ENCODE assay signal across 12 mouse cellular contexts in genomic region chr12:106477731-106478130, GRCm38 (mm10).
A peak's percentile ranks its signal among the peaks of the same experiment; 100 is the strongest.
DNase-seq lines count a peak whose midpoint lies in the region; ATAC-seq and TF ChIP-seq lines count a peak whose summit lies in the region.
"Had no signal": no experiment of that assay in that cellular context is flagged by ENCODE, and none has a peak within 500 bp of the region (broad histone marks: within the 10 kb centered on the region; RNA-seq: fewer than 3 reads in every experiment).

No protein-coding gene starts in this region.

- peak overlapping the region; percentile 56; the same call in 1 of the 2 replicates for H3K27ac ChIP-seq in layer of hippocampus, adult 2 months
- H3K27ac ChIP-seq in forebrain, embryonic 13.5 days, result peak overlapping the region; percentile 70
- H3K27ac ChIP-seq in midbrain, embryonic 10.5 days (replicated peaks), result peak overlapping the region; percentile 61
- H3K27ac ChIP-seq in neural tube, embryonic 13.5 days (replicated peaks), result no peak overlapping the region
- H3K27ac ChIP-seq: lung, embryonic 15.5 days had no signal

- peak overlapping the region; percentile 21; the same call in 1 of the 2 replicates for H3K9ac ChIP-seq in forebrain, embryonic 13.5 days
- no peak overlapping the region for H3K9ac ChIP-seq in neural tube, embryonic 13.5 days
- H3K9ac ChIP-seq: lung, embryonic 15.5 days had no signal

- no peaks in the 10 kb centered on the region for H3K36me3 ChIP-seq in forebrain, embryonic 13.5 days (ENCODE audit: poor library complexity, severe bottlenecking)
- no peaks in the 10 kb centered on the region for H3K36me3 ChIP-seq in midbrain, embryonic 10.5 days
- H3K36me3 ChIP-seq in neural tube, embryonic 13.5 days, result no peaks in the 10 kb centered on the region
- H3K36me3 ChIP-seq: lung, embryonic 15.5 days had no signal

- DNase-seq in layer of hippocampus, adult 2 months (ENCODE audit: low spot score in 2 of 2), result no peak
- no peak for DNase-seq in layer of hippocampus, postnatal 14 days (ENCODE audit: low spot score in 2 of 2)
- no peak for DNase-seq in midbrain, embryonic 10.5 days (ENCODE audit: low spot score)
- no peak for DNase-seq in cerebellum, adult 9-10 months
- no peak for DNase-seq in ovary, postnatal 36 days (ENCODE audit: low spot score)
- no peak for DNase-seq in kidney, postnatal 14 days
- DNase-seq: heart, postnatal 10 days; liver had no signal

- H3K4me1 ChIP-seq in forebrain, embryonic 13.5 days, result peaks cover 74% of the 10 kb centered on the region
- peaks cover 90% of the 10 kb centered on the region for H3K4me1 ChIP-seq in midbrain, embryonic 10.5 days
- H3K4me1 ChIP-seq in neural tube, embryonic 13.5 days (replicated peaks), result peaks cover 59% of the 10 kb centered on the region

- H3K27me3 ChIP-seq in forebrain, embryonic 13.5 days, result peaks cover 19% of the 10 kb centered on the region
- peaks cover 80% of the 10 kb centered on the region for H3K27me3 ChIP-seq in midbrain, embryonic 10.5 days (ENCODE audit: low read depth, poor library complexity, severe bottlenecking)
- peaks cover 30% of the 10 kb centered on the region for H3K27me3 ChIP-seq in neural tube, embryonic 13.5 days

- peak overlapping the region; percentile 62 for H3K4me2 ChIP-seq in forebrain, embryonic 13.5 days
- peak overlapping the region; percentile 60 for H3K4me2 ChIP-seq in neural tube, embryonic 13.5 days
- H3K4me2 ChIP-seq: lung, embryonic 15.5 days had no signal

- 19% methylated on average over 4 of the region's 4 CpGs for WGBS in forebrain, embryonic 13.5 days
- 18% methylated on average over 4 of the region's 4 CpGs for WGBS in midbrain, embryonic 10.5 days
- WGBS in neural tube, embryonic 13.5 days, result 28% methylated on average over 4 of the region's 4 CpGs

- ATAC-seq in forebrain, embryonic 13.5 days, result no peak
- no peak for ATAC-seq in neural tube, embryonic 13.5 days (ENCODE audit: low read depth)
- ATAC-seq: intestine, postnatal 0 days had no signal

- H3K9me3 ChIP-seq in forebrain, embryonic 13.5 days (replicated peaks), result no peaks in the 10 kb centered on the region
- H3K9me3 ChIP-seq in midbrain, embryonic 10.5 days (replicated peaks), result no peaks in the 10 kb centered on the region
- no peaks in the 10 kb centered on the region for H3K9me3 ChIP-seq in neural tube, embryonic 13.5 days
- H3K9me3 ChIP-seq: lung, embryonic 15.5 days had no signal

- no peak overlapping the region for H3K4me3 ChIP-seq in layer of hippocampus, adult 2 months
- 0 out of 2 replicates have a peak overlapping the region, but pooled peaks have one; percentile 33 for H3K4me3 ChIP-seq in forebrain, embryonic 13.5 days
- H3K4me3 ChIP-seq in midbrain, embryonic 10.5 days, result peak overlapping the region; percentile 52
- no peak overlapping the region for H3K4me3 ChIP-seq in neural tube, embryonic 13.5 days
- H3K4me3 ChIP-seq: lung, embryonic 15.5 days had no signal

- no peak for TF ChIP-seq CTCF in layer of hippocampus, adult 2 months (conservative IDR thresholded peaks at IDR 0.05)

Comparison
In these comparisons a context has a peak if more than half of its experiments do, and no peak if none do; other contexts are left out.
1. H3K4me3 ChIP-seq: peak in forebrain, embryonic 13.5 days (single experiment) and midbrain, embryonic 10.5 days (single experiment); none in layer of hippocampus, adult 2 months (single experiment) and neural tube, embryonic 13.5 days (single experiment).